Mouse (Mus musculus): ENCODE measurements around the gene Ano9.

GRCm38 (mm10) chr7:141121051-141121531, 3.5 kb upstream of the Ano9 start:
- TF ChIP-seq CTCF (IDR thresholded peaks at IDR 0.05; ENCODE audit: low read depth) = peak; percentile 42
- no peak for TF ChIP-seq EP300 (IDR thresholded peaks at IDR 0.05; ENCODE audit: low read depth)
